Mouse (Mus musculus) cortical plate, adult 2 months (tissue): ENCODE measurements around the gene Miga2.

Source experiments
- CTCF ChIP-seq: fragments of 200-500 bp; IDR thresholded peaks from 2 replicates; pipeline ENCODE4 v1.5.1; 2011; ENCODE audit warnings: mild to moderate bottlenecking, control low read depth, low read length; ENCODE audit not compliant: insufficient read depth; ENCODE audit errors: extremely low read depth
- POLR2A ChIP-seq: fragments of 200-500 bp; IDR thresholded peaks from 2 replicates; pipeline ENCODE4 v1.6.1; 2011; ENCODE audit warnings: mild to moderate bottlenecking, low read length, control low read depth; ENCODE audit not compliant: insufficient read depth; ENCODE audit errors: extremely low read depth

GRCm38 (mm10) chr2:30395757-30396156 lies 31.7 kb downstream of the Miga2 start:
- TF ChIP-seq CTCF = no peak
- TF ChIP-seq POLR2A = no peak
